Mouse (Mus musculus) granulocyte monocyte progenitor cell, adult 5-6 weeks (primary cell): ENCODE data around the gene Kbtbd12. TPM values are rescaled to one million over a fixed set of nuclear protein-coding genes. Genes with fewer than 3 reads are reported as not detected.

Source experiments
- ATAC-seq: replicated peaks from 2 replicates; pipeline ENCODE4 v1.8.0; 2016; ENCODE audit warnings: mild to moderate bottlenecking, moderate TSS enrichment, inconsistent platforms; ENCODE audit not compliant: poor library complexity, severe bottlenecking
- total RNA-seq, 2 experiments: library from RNA; stranded (forward) in 1 of 2; stranded (reverse) in 1 of 2; fragments of 200-712, 200-1000 nt in 1 of 2; fragments of >200 nt in 1 of 2; fragmentation: Nextera tagmentation in 1 of 2; gene quantifications; 2 replicates each; pipeline ENCODE4 v1.2.3; 2014 to 2017

Kbtbd12 gene
- total RNA-seq, 2 experiments from 2014 or later = 0.05 TPM; not detected in 1

GRCm38 (mm10) chr6:88558076-88558475, 79.7 kb downstream of the Kbtbd12 start:
- no peak for ATAC-seq

GRCm38 (mm10) chr6:88557548-88557947, 80.2 kb downstream of the Kbtbd12 start:
- peak; percentile 42 for ATAC-seq

DNA sequence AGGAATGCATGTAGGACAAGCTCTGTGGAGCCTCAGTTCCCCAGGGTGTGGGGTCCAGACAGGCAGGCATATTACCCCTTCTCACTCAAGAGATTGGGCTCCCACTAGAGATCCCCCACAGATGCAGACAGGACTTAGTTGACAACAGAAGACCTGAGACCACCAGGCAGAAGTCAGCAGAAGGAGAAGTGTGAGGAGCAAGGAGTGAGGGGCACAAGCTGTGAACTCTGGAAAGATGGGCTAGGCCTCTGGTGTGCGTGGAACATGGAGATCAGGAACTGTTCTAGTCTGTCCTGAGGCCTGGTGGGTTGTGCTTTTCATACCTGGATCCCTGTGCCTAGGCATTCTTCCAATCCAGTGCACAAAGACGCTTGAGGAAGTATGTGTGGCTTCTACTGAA, 87.8 kb downstream of the Kbtbd12 start:
- ATAC-seq = no peak

- ATAC-seq = no peak
Observed at GRCm38 (mm10) chr6:88549137-88549814, 88.5 kb downstream of the Kbtbd12 start.

DNA sequence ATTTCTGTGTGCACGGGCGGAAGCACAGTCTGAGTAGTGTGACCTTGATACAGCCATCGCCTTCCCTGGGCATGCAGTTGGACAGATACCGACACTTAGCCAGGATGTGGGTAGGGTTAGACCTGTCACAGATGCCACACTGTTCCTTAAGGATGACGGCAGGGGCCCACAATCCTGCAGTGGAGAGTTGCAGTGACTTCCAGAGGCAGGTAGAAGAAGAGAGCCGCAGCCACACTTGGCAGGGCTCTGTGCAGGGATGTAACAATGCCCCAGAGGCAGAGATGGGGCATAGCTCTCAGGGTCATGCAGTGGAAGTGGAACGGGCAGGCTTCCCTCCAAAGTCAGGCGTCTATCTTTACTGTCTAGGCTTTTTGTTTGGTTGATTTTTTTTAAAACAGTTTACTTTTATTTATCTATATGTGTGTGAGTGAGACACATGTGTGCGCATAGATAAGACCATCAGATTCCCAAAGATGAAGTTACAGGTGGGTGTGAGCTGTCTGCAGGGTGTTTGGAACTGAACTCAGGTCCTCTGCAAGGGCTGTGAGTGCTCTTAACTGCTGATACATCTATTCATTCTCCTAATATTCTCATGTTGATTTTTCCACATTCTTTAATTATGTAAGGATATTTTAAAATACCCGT, 89.2 kb downstream of the Kbtbd12 start:
- ATAC-seq = no peak

GRCm38 (mm10) chr6:88545397-88545790, 92.4 kb downstream of the Kbtbd12 start:
- ATAC-seq = no peak

DNA sequence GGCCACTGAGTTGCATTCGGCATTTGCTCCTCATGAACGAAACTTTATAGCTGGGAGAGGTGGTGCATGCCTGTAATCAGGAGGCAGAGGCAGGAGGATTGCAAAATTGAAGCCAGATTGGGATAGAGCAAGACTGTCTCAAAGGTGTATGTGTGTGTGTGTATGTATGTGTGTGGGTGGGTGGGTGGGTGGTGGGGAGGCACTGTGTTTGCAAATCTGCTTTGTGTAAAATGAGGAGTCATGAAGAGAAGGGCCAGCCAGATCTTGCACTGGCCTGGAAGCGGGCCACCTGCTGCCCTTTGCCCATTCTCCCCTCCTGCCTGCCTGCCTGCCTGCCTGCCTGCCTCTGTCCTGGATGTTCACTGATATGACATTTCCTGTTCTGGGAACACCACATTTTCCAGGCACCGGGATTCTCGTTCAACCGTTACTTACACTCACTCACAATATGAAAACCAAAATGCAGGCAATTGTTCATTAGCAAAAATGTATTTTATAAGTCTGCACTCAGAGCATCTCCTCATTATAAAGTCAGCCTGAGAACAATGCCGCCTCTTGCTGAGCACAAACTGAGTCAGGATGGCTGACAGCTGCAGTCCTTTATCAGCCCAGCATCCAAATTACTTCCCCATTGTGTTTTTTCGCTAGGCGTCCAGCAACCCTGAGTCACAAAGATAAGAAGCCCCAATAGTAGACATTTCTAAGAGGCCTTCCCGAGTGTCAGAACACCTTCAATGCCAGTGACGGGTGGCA, 92.9 kb downstream of the Kbtbd12 start:
- no peak; the same call in 1 of the 2 replicates for ATAC-seq

GRCm38 (mm10) chr6:88544241-88544640, 93.5 kb downstream of the Kbtbd12 start:
- no peak for ATAC-seq

DNA sequence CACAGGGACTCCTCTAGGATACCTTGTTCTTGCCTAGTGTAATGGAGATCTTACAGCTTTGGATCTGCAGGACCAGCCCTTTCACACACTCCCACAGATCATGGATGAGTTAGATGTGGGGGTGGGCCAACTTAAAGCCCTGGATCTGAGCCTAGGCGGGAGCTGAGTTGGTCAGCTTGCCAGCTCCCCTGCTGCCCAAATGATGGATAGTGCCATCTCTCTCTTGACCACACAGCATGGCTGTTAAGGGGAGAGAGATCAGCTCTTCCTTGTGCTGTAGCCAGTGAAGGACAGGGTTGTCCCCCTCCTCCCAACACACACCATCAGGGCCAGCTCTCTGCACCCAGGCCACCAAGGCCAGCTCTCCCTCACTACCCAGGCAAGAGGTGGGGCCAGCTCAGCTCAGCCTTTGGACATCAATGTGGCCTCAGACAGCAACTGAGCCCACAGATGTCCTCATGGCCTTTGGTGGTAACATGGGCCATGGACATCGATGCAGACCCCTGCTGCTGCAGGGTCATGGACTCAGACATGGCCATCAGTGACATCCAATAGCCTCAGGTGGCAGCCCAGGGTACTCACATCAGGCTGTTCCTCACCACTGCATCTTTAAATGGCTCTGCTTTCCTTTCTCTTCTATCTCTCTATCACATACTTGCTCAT, 97.5 kb downstream of the Kbtbd12 start:
- ATAC-seq = no peak

DNA sequence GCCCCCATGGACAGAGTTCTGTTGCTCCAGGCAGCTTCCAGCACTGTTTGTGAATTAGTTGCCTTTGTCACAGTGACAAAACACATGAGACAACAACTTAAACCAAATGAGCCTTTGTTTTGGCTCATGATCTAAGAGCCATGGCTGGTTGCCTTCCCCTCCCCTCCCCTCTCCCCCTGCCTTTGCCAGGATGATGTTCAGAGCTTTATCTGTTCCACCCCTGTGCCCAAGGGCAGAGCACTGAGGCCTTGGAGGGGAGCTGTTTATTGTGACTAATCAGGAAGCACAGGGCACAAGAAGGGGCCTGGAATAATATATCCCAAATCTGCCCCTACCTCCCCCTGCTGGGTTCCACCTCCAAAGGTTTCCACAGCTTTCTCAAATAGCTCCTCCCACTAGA, 107.4 kb downstream of the Kbtbd12 start:
- no peak for ATAC-seq

GRCm38 (mm10) chr6:88524056-88524455, 113.7 kb downstream of the Kbtbd12 start:
- ATAC-seq = no peak

DNA sequence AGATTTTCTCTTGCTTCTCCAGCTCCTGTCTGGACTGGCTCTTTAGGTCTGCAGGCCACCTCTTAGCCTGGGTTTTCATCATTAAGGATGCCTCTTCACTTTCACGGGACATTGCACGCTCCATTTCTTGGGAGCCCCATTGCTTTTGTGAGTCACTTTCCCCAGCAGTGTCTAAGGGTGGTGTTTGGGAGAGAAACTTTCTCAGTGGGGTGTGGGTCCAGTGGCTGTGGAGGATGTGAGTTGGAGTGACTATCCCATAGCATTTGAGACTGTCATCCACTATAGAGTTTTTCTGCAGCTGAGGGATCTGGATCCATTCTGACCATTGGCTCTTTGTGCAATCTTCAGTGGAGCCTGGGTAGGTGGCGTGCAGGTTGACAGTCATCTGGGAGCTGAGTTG, 114.3 kb downstream of the Kbtbd12 start:
- no peak for ATAC-seq

- no peak for ATAC-seq
Observed at GRCm38 (mm10) chr6:88523043-88523442, 114.7 kb downstream of the Kbtbd12 start.

- ATAC-seq = peak; percentile 15
Observed at GRCm38 (mm10) chr6:88522606-88523005, 115.1 kb downstream of the Kbtbd12 start.

- no peak for ATAC-seq
Observed at GRCm38 (mm10) chr6:88521821-88522220, 115.9 kb downstream of the Kbtbd12 start.

- peak; percentile 88 for ATAC-seq
Observed at GRCm38 (mm10) chr6:88518404-88519263, 119.1 kb downstream of the Kbtbd12 start, which contains the start of gene Sec61a1. Gene Sec61a1 (minus strand): TSS chr6:88518905.

DNA sequence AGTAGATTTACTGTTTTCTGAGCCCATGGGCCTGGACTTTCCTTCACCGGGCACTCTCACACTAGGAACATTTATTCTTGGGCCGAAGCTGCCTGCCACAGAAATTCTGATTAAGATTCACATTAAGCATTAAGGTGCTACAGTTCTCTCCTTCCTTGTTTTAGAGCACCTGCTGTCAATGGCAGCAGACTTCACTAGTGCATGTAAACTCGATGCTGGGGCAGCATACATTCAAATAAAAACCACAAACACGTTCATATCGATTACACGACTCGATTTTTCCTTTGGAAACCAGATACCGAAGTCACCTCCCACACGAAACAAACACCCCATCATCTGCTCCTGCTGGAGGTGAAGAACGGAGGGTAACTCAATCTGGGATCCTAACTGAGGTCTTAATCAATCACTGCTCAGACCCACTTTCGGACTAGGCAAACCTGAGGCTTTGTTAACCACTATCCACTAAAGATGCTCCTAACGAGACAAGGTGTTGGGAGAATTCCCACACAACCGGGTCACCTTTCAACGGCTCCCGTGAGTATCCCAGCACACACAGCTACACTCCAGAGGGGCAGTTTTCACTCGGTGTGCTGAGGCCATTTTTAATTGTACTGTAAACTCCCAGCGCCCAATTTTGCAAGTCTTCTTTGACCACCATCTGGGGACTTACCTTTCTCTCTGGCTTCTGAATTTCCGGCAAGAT, 119.9 kb downstream of the Kbtbd12 start:
- no peak for ATAC-seq

DNA sequence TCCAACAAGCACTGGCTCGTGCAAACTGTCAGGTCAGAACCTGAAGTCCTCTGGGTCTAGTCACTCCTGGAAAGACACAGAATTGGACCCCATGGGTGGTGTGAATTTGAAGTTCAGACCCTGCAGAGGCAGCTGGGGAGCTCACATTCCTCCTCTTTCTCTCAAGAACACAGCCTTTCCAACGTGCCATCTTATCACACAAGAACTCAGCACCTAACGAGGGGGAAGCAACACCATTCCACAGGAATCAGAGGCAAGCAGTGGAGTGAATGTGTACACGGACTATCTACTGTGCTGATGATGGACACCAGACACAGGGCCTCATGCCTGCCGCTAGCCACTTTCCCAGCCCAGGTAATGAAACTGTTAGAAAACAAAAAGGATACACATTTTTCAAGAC, 121.1 kb downstream of the Kbtbd12 start:
- ATAC-seq = no peak

- no peak for ATAC-seq
Observed at GRCm38 (mm10) chr6:88515971-88516370, 121.8 kb downstream of the Kbtbd12 start.
